Mouse (Mus musculus) urinary bladder, postnatal 25 days (tissue): ENCODE measurements around the gene Apold1.

Experiments
- DNase-seq: peaks from one replicate; pipeline ENCODE4 v3.0.0; 2022; ENCODE audit warnings: low spot score

Apold1 gene

GRCm38 (mm10) chr6:135029246-135029645 lies 47.7 kb downstream of the Apold1 start:
- DNase-seq, result no peak
